Mouse (Mus musculus): Measurements from ENCODE around the gene 1700022I11Rik. TPM values are rescaled to one million over a fixed set of nuclear protein-coding genes. Genes with fewer than 3 reads are reported as not detected.

1700022I11Rik gene
- polyA plus RNA-seq, 1 experiment from 2014 or later, result 0.30 TPM

- Histone ChIP-seq H3K9ac (replicated peaks; ENCODE audit: low read depth) (no peak overlapping the region), H3K27ac (ENCODE audit: low read length) (no peak overlapping the region), H3K36me3 (ENCODE audit: insufficient read depth, low read length) (no peaks in the 10 kb centered on the region), H3K27me3 (replicated peaks; ENCODE audit: insufficient read depth, low read length) (no peaks in the 10 kb centered on the region), H3K4me3 (ENCODE audit: low read depth, low read length) (no peak overlapping the region), H3K9me3 (ENCODE audit: low read length) (no peaks in the 10 kb centered on the region), H3K4me1 (ENCODE audit: insufficient read depth, low read depth, low read length) (no peaks in the 10 kb centered on the region), H3K4me2 (replicated peaks; ENCODE audit: low read depth, low read length) (no peak overlapping the region)
- 73% methylated on average over 5 of the region's 5 CpGs for WGBS
- TF ChIP-seq CTCF (IDR thresholded peaks at IDR 0.05) (peak; percentile 8; the same call in 1 of the 2 replicates), EP300 (IDR thresholded peaks at IDR 0.05) (no peak)
- DNase-seq (ENCODE audit: low spot score) (no peak), ATAC-seq (no peak)
These were observed 41.2 kb upstream of the 1700022I11Rik start for GRCm38 (mm10) chr4:42928209-42928608.

- 84% methylated on average over 9 of the region's 9 CpGs for WGBS
- no peak for ATAC-seq
- Histone ChIP-seq H3K9ac (replicated peaks; ENCODE audit: low read depth) (no peak overlapping the region), H3K9me3 (ENCODE audit: low read length) (no peaks in the 10 kb centered on the region), H3K36me3 (ENCODE audit: insufficient read depth, low read length) (no peaks in the 10 kb centered on the region), H3K4me1 (ENCODE audit: insufficient read depth, low read depth, low read length) (no peaks in the 10 kb centered on the region), H3K27ac (ENCODE audit: low read length) (no peak overlapping the region), H3K27me3 (replicated peaks; ENCODE audit: insufficient read depth, low read length) (no peaks in the 10 kb centered on the region), H3K4me3 (ENCODE audit: low read depth, low read length) (no peak overlapping the region), H3K4me2 (replicated peaks; ENCODE audit: low read depth, low read length) (no peak overlapping the region)
- DNase-seq (ENCODE audit: low spot score), result no peak
- TF ChIP-seq CTCF (IDR thresholded peaks at IDR 0.05), result no peak
- no peak for TF ChIP-seq EP300 (IDR thresholded peaks at IDR 0.05)
These were observed 40.5 kb upstream of the 1700022I11Rik start for GRCm38 (mm10) chr4:42928952-42929351.

- no peak for DNase-seq (ENCODE audit: low spot score)
- H3K27me3 ChIP-seq (replicated peaks; ENCODE audit: insufficient read depth, low read length), result no peaks in the 10 kb centered on the region
- H3K9ac ChIP-seq (replicated peaks; ENCODE audit: low read depth), result no peak overlapping the region
- no peak overlapping the region for H3K27ac ChIP-seq (ENCODE audit: low read length)
- H3K4me2 ChIP-seq (replicated peaks; ENCODE audit: low read depth, low read length), result no peak overlapping the region
- WGBS, result 49% methylated on average over 8 of the region's 8 CpGs
- no peak for ATAC-seq
- no peak overlapping the region for H3K4me3 ChIP-seq (ENCODE audit: low read depth, low read length)
- H3K4me1 ChIP-seq (ENCODE audit: insufficient read depth, low read depth, low read length), result no peaks in the 10 kb centered on the region
- TF ChIP-seq CTCF (IDR thresholded peaks at IDR 0.05), result no peak
- TF ChIP-seq EP300 (IDR thresholded peaks at IDR 0.05), result no peak
- H3K36me3 ChIP-seq (ENCODE audit: insufficient read depth, low read length), result no peaks in the 10 kb centered on the region
- H3K9me3 ChIP-seq (ENCODE audit: low read length), result no peaks in the 10 kb centered on the region
These were observed 37.0 kb upstream of the 1700022I11Rik start for GRCm38 (mm10) chr4:42932229-42932969.

- no peak overlapping the region for H3K27ac ChIP-seq (ENCODE audit: low read length)
- TF ChIP-seq CTCF (IDR thresholded peaks at IDR 0.05) (peak; percentile 49), EP300 (IDR thresholded peaks at IDR 0.05) (no peak)
- H3K9me3 ChIP-seq (ENCODE audit: low read length), result no peaks in the 10 kb centered on the region
- WGBS, result 5% methylated on average over 22 of the region's 22 CpGs
- no peak overlapping the region for H3K4me3 ChIP-seq (ENCODE audit: low read depth, low read length)
- ATAC-seq (peak; percentile 62), DNase-seq (ENCODE audit: low spot score) (peak; percentile 61)
- H3K4me1 ChIP-seq (ENCODE audit: insufficient read depth, low read depth, low read length), result no peaks in the 10 kb centered on the region
- H3K4me2 ChIP-seq (replicated peaks; ENCODE audit: low read depth, low read length), result peak overlapping the region; percentile 17; the same call in 1 of the 2 replicates
- no peaks in the 10 kb centered on the region for H3K27me3 ChIP-seq (replicated peaks; ENCODE audit: insufficient read depth, low read length)
- H3K36me3 ChIP-seq (ENCODE audit: insufficient read depth, low read length), result no peaks in the 10 kb centered on the region
- H3K9ac ChIP-seq (replicated peaks; ENCODE audit: low read depth), result no peak overlapping the region
These were observed 35.8 kb upstream of the 1700022I11Rik start for GRCm38 (mm10) chr4:42933630-42934029.

GRCm38 (mm10) chr4:42941396-42941795 is 28.0 kb upstream of the 1700022I11Rik start:
- H3K4me2 ChIP-seq (replicated peaks; ENCODE audit: low read depth, low read length), result no peak overlapping the region
- H3K4me1 ChIP-seq (ENCODE audit: insufficient read depth, low read depth, low read length), result no peaks in the 10 kb centered on the region
- no peaks in the 10 kb centered on the region for H3K9me3 ChIP-seq (ENCODE audit: low read length)
- 78% methylated on average over 7 of the region's 7 CpGs for WGBS
- no peaks in the 10 kb centered on the region for H3K36me3 ChIP-seq (ENCODE audit: insufficient read depth, low read length)
- H3K27me3 ChIP-seq (replicated peaks; ENCODE audit: insufficient read depth, low read length), result no peaks in the 10 kb centered on the region
- ATAC-seq (no peak), DNase-seq (ENCODE audit: low spot score) (no peak)
- TF ChIP-seq EP300 (IDR thresholded peaks at IDR 0.05) (no peak), CTCF (IDR thresholded peaks at IDR 0.05) (no peak)
- H3K4me3 ChIP-seq (ENCODE audit: low read depth, low read length), result no peak overlapping the region
- H3K9ac ChIP-seq (replicated peaks; ENCODE audit: low read depth), result no peak overlapping the region
- H3K27ac ChIP-seq (ENCODE audit: low read length), result no peak overlapping the region

GRCm38 (mm10) chr4:42943341-42943740 is 26.1 kb upstream of the 1700022I11Rik start:
- H3K27ac ChIP-seq (ENCODE audit: low read length), result no peak overlapping the region
- no peak for TF ChIP-seq CTCF (IDR thresholded peaks at IDR 0.05)
- no peak for TF ChIP-seq EP300 (IDR thresholded peaks at IDR 0.05)
- ATAC-seq (no peak), DNase-seq (ENCODE audit: low spot score) (no peak)
- no peaks in the 10 kb centered on the region for H3K4me1 ChIP-seq (ENCODE audit: insufficient read depth, low read depth, low read length)
- 0 out of 2 replicates have a peak, but pooled peaks cover 4% of the 10 kb centered on the region for H3K27me3 ChIP-seq (replicated peaks; ENCODE audit: insufficient read depth, low read length)
- H3K4me2 ChIP-seq (replicated peaks; ENCODE audit: low read depth, low read length), result no peak overlapping the region
- H3K9me3 ChIP-seq (ENCODE audit: low read length), result no peaks in the 10 kb centered on the region
- no peaks in the 10 kb centered on the region for H3K36me3 ChIP-seq (ENCODE audit: insufficient read depth, low read length)
- no peak overlapping the region for H3K9ac ChIP-seq (replicated peaks; ENCODE audit: low read depth)
- no peak overlapping the region for H3K4me3 ChIP-seq (ENCODE audit: low read depth, low read length)
- 58% methylated on average over 5 of the region's 5 CpGs for WGBS

Data from lung, postnatal 0 days (tissue).